Mouse (Mus musculus): ENCODE measurements at regions not wholly inside any gene's neighbourhood (a gene's known extent, or its start where the extent isn't known, plus 50 kb on each side); places are given as distances from the start of the nearest gene placed in this dataset.
A peak's percentile ranks its signal among the peaks of the same experiment; 100 is the strongest.

GRCm38 (mm10) chr14:78372102-78372501 lies 64.3 kb upstream of the Tnfsf11 start:
- no peak for DNase-seq (ENCODE audit: low read depth)

GRCm38 (mm10) chr14:78368881-78369280 lies 61.0 kb upstream of the Tnfsf11 start:
- no peak for DNase-seq (ENCODE audit: low read depth)

GRCm38 (mm10) chr14:78364822-78365221 lies 57.0 kb upstream of the Tnfsf11 start:
- DNase-seq (ENCODE audit: low read depth) = no peak

GRCm38 (mm10) chr14:78363123-78363522 lies 55.3 kb upstream of the Tnfsf11 start:
- peak; percentile 64 for DNase-seq (ENCODE audit: low read depth)

Data from fibroblast of lung, adult 2 months (primary cell).